Mouse (Mus musculus) bone marrow, adult 2 months (tissue): ENCODE measurements around the gene Epb41l1. TPM values are rescaled to one million over a fixed set of nuclear protein-coding genes. Genes with fewer than 3 reads are reported as not detected.
"Not testable (repeated sequence)": the region's sequence is repeated elsewhere in the genome, so short reads cannot be mapped to it uniquely, and the experiment has no call there.

Source experiments
- H3K27ac ChIP-seq: fragments of 200-500 bp; 2 replicates; pipeline ENCODE4 v1.5.1; 2012; ENCODE audit warnings: low read depth, mild to moderate bottlenecking, control low read depth, inconsistent platforms, low read length; ENCODE audit not compliant: control insufficient read depth, poor library complexity, insufficient read depth
- H3K4me1 ChIP-seq: fragments of 200-500 bp; 2 replicates; pipeline ENCODE4 v1.6.1; 2011; ENCODE audit warnings: low read length; ENCODE audit not compliant: control insufficient read depth, insufficient read depth
- H3K4me3 ChIP-seq: fragments of 200-500 bp; replicated peaks from 2 replicates; pipeline ENCODE3; 2011; ENCODE audit warnings: mild to moderate bottlenecking, low read depth, low read length, control low read depth; ENCODE audit not compliant: control insufficient read depth
- CTCF ChIP-seq: fragments of 200-500 bp; IDR thresholded peaks from 2 replicates; pipeline ENCODE4 v1.5.1; 2011; ENCODE audit warnings: low read length, control low read depth; ENCODE audit not compliant: control insufficient read depth, insufficient read depth
- POLR2A ChIP-seq: fragments of 200-500 bp; IDR thresholded peaks from 2 replicates; pipeline ENCODE4 v1.6.1; 2011; ENCODE audit warnings: low read depth, mild to moderate bottlenecking, control low read depth, low read length, borderline replicate concordance; ENCODE audit not compliant: control insufficient read depth
- WGBS: fragments of 180-500 bp; shearing (Covaris S2); methylation state at CpG from one replicate; pipeline ENCODE4 v1.1.7; 2018; 5-methylcytosine and 5-hydroxymethylcytosine counted together
- polyA plus RNA-seq: library from polyadenylated mRNA; stranded (reverse); fragments of >200 nt; gene quantifications from 2 replicates; pipeline ENCODE4 v1.2.4, GENCODE M21; 2011; ENCODE audit warnings: low replicate concordance; ENCODE audit not compliant: missing spikeins, insufficient read depth, insufficient read length

Epb41l1 gene
- polyA plus RNA-seq, result 1.7 and 9.1 TPM in 2 replicates

- H3K4me1 ChIP-seq, result peaks cover 4% of the 10 kb centered on the region; the same call in 1 of the 2 replicates
- WGBS, result under 1% methylated on average over 74 of the region's 76 CpGs
- TF ChIP-seq POLR2A (no peak), CTCF (no peak)
- peak within 1 kb of the TSS; percentile 61 for H3K4me3 ChIP-seq
- peak within 1 kb of the TSS; percentile 9; the same call in 1 of the 2 replicates for H3K27ac ChIP-seq
Measured at GRCm38 (mm10) chr2:156420694-156421380, at the start of gene Epb41l1. TSS of gene Epb41l1 (plus strand) at chr2:156420909.

DNA sequence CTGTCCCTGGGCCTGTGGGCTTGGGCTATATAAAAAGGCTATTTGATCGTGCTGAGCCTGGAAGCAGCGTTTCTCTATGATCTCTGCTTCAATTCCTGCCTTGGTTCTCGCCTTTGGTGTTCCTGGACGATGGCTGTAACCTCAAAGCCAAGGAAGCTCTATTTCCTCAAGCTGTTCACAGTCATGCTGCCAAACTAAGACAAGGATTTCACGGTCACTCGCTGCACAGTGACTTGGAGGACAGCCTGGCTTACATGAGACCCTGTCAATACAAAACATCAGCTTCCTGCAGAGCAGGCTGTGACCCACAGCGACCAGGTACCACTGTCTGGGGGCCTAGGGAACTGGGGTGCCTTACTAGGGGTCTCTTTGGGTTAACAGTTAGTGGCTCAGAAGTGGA, 43.8 kb upstream of the Epb41l1 start:
- Histone ChIP-seq H3K27ac (no peak overlapping the region), H3K4me3 (no peak overlapping the region), H3K4me1 (no peaks in the 10 kb centered on the region)
- WGBS, result 69% methylated on average over 7 of the region's 7 CpGs
- no peak for TF ChIP-seq POLR2A
- TF ChIP-seq CTCF, result no peak

- TF ChIP-seq POLR2A (no peak), CTCF (no peak)
- Histone ChIP-seq H3K4me3 (no peak overlapping the region), H3K27ac (no peak overlapping the region), H3K4me1 (no peaks in the 10 kb centered on the region)
- WGBS, result 84% methylated on average over 10 of the region's 10 CpGs
Measured at GRCm38 (mm10) chr2:156379929-156380328, 40.8 kb upstream of the Epb41l1 start.

- 81% methylated on average over 4 of the region's 4 CpGs for WGBS
- H3K27ac ChIP-seq, result no peak overlapping the region
- no peak for TF ChIP-seq POLR2A
- no peaks in the 10 kb centered on the region for H3K4me1 ChIP-seq
- H3K4me3 ChIP-seq, result no peak overlapping the region
Measured at GRCm38 (mm10) chr2:156381350-156381749, 39.4 kb upstream of the Epb41l1 start.

- H3K4me3 ChIP-seq, result peak overlapping the region; percentile 43
- peak; percentile 37; the same call in 1 of the 2 replicates for TF ChIP-seq POLR2A
- H3K27ac ChIP-seq, result not testable (repeated sequence)
Measured at GRCm38 (mm10) chr2:156392461-156393154, 28.1 kb upstream of the Epb41l1 start.

DNA sequence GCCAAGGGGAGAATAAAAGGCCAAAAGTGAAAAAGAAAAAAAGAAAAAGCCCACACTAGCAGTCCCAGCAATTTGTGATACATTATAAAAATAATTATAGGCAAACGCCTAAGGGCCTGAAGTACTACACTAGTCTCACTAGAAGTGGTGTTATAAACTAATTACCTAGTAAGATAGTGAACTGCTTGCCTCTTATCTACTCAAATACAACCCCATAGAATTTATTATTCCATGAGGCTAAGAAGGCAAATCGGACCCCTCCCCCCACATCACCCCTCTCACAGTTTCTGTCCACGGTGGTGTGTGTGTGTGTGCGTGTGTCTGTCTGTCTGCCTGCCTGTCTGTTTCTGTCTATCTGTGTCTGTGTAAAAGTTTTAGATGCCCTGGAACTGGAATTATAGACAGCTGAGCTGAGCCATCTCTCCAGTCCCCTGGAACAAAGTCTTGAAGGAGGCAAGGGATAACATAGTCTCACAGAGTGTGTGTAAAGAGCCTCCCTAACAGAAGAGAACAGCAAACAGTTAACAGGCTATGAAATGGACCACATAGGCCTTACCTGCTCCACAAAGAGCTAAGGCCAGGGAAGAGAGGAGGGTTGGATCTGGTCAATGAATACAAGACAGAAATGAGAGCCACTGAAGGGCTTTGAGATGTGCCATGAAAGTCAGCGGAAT, 27.4 kb upstream of the Epb41l1 start:
- Histone ChIP-seq H3K4me3 (no peak overlapping the region), H3K4me1 (peaks cover 1% of the 10 kb centered on the region; the same call in 1 of the 2 replicates), H3K27ac (no peak overlapping the region)
- 41% methylated on average over 5 of the region's 5 CpGs for WGBS
- TF ChIP-seq CTCF (no peak), POLR2A (no peak)

More at GRCm38 (mm10) chr2:156392461-156393154, 28.1 kb upstream of the Epb41l1 start:
- H3K4me1 ChIP-seq, result not testable (repeated sequence)
- under 1% methylated on average over 22 of the region's 63 CpGs for WGBS

GRCm38 (mm10) chr2:156394282-156394681, 26.4 kb upstream of the Epb41l1 start:
- Histone ChIP-seq H3K4me1 (peaks cover 1% of the 10 kb centered on the region; the same call in 1 of the 2 replicates), H3K27ac (no peak overlapping the region), H3K4me3 (no peak overlapping the region)
- TF ChIP-seq CTCF (no peak), POLR2A (no peak)
- 97% methylated on average over 4 of the region's 4 CpGs for WGBS

GRCm38 (mm10) chr2:156396096-156396495, 24.6 kb upstream of the Epb41l1 start:
- Histone ChIP-seq H3K4me3 (no peak overlapping the region), H3K27ac (no peak overlapping the region), H3K4me1 (peaks cover 1% of the 10 kb centered on the region; the same call in 1 of the 2 replicates)
- 73% methylated on average over 2 of the region's 2 CpGs for WGBS
- no peak for TF ChIP-seq POLR2A
- no peak for TF ChIP-seq CTCF
